Mouse (Mus musculus): Measurements from ENCODE around the gene Smdt1.

GRCm38 (mm10) chr15:82341036-82341501 is 2.3 kb downstream of the Smdt1 start:
- TF ChIP-seq GATA1 (IDR thresholded peaks at IDR 0.05; ENCODE audit: low read length) (no peak), TAL1 (IDR thresholded peaks at IDR 0.05; ENCODE audit: low read length) (no peak)

All from erythroblast, embryonic 14.5 days (primary cell).